Mouse (Mus musculus) ovary, postnatal 14 days (tissue): ENCODE results near the gene Thoc2.
A peak's percentile ranks its signal among the peaks of the same experiment; 100 is the strongest.
"Not testable (repeated sequence)": the region's sequence is repeated elsewhere in the genome, so short reads cannot be mapped to it uniquely, and the experiment has no call there.

ENCODE experiments used
- DNase-seq: peaks from one replicate; pipeline ENCODE4 v3.0.0; 2022; ENCODE audit warnings: low spot score

Gene Thoc2

DNA sequence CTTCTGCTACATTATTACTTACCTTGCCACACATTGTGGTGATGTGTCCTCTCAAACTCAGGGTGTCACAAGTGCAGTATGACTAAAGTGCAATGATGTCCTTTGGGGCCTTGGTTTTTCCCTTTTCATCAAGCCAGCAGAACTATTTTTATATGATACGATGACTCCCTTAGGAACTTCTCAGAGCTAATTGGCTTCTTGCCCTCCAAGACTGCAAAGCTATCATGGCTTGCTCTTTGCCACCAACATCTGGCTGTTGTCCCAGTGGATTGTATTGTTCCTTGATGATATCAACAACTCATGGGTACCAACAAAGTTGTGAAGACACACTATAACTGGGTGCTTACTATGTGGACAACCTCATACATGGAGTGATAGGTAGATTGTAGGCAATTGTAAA, at the start of gene Thoc2:
TSS of gene Thoc2 (minus strand) at position 101 of the 400 bp plus-strand sequence.
- no peak for DNase-seq

DNA sequence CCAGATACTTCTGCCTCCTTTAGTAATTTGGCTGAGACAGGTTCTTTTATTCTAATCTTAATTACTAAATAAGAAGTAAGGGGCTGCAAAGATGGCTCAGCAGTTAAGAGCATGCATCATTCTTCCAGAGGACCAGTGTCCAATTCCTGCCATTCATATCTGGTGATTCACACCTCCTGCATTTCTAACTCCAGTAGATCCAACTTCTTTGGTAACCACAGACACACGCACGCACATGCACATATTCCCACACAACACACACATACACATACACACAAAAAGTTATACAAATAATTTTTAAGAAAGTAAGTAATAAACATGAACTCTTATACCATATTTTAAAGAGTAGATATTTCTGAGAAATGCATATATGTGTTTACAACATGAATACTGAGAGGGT, 49.6 kb upstream of the Thoc2 start:
- no peak for DNase-seq

DNA sequence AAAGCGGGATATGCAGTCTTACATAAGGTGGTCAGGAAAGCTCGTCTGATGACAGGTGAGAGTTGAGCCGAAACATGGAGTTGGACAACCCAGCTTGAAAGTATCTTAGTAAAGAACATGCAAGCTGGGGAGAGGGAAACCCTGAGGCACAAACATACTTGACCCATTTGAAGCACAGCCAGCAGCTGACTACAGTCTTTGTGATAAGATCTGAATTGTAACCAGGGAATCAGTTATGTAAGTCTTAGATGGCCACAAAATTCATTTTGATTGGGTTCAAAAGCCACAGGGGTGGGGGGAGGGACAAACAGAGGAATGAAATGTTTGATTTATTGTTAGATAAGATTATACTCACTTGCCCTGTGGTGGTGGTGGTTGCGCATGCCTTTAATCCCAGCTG, 48.9 kb upstream of the Thoc2 start:
- no peak for DNase-seq

DNA sequence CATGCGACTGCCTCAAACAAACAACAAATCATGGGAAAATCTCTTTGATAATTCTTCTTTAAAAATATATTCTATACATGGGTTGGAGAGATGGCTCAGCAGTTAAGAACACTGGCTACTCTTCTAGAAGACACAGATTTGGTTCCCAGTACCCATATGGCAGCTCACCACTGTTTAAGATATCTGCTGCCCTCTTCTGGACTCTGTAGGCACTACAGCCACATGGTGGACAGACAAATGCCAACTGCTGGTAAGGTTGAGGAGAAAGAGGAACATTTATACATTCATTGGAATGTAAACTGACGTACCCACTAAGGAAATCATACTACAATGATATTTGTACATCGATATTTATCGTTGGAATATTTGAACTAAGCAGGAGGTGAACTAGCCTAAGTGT, 36.7 kb upstream of the Thoc2 start:
- no peak for DNase-seq

DNA sequence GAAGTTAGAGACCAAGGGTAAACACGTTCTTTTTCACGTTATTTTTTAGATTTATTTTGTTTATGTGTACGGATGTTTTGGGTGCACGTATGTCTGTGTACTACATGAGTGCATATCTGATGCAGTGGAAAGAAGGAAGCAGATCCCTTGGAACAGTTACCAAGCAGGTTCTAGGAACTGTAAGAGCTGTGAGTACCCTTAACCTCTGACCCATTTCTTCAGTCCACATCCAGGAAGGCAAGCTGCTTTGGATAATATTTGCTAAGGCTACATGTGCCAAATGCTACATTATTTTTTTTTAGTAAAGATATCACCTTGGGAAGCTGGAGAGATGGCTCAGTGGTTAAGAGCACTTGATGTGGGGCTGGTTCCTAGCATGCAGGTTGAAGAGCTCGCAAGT, 21.4 kb upstream of the Thoc2 start:
- no peak for DNase-seq

DNA sequence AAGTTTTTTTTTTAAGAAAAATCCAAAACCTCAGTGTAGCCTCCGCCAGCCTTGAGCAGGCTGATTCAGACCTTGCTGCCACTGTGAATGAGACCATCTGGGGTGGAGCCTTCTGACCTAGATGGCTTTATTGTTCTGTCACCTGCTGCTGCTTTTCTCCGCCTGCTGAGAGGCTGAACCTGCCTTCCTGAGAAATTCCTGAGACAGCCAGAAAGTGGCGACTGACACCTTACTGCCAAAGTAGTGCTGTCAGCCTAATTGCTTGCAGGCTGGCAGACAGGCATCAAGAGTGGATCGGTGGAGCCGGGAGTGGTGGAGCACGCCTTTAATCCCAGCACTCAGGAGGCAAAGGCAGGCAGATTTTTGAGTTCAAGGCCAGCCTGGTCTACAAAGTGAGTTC, 11.3 kb upstream of the Thoc2 start:
- not testable (repeated sequence) for DNase-seq

DNA sequence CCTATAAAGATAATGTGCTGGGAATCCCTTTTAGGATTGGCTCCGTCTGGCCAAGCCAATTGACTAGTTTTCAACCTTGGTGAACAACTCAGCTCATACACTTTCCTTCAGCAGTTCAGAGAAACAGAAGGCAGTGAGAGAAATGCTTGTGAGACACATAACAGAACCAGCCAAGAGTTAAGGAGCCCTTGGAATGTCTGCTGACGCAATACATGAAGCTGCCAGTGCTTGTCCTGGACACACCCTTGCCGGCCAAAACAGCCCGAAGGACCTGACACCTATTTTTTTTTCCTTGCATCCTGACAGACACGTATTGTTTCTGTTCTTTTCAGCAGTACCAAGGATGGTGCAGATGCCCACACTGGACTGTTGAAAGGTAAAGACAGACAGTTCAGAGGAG, 4.2 kb upstream of the Thoc2 start:
- no peak for DNase-seq

DNA sequence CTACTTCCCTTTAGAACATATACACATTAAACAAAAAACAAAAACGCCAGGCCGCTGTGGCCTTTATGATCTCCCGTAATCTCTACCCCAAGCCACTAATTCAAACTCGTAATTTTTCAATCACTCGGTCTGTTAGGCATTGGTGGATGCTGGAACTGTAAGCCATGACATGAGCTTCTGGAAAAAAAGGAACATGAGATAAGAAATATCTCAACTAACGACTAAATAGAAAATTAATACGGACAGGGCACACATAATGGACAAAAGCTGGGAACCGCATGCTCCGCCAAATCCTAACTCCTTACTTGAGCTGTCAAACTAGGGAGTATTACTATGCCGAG, 8.4 kb downstream of the Thoc2 start:
- no peak for DNase-seq

DNA sequence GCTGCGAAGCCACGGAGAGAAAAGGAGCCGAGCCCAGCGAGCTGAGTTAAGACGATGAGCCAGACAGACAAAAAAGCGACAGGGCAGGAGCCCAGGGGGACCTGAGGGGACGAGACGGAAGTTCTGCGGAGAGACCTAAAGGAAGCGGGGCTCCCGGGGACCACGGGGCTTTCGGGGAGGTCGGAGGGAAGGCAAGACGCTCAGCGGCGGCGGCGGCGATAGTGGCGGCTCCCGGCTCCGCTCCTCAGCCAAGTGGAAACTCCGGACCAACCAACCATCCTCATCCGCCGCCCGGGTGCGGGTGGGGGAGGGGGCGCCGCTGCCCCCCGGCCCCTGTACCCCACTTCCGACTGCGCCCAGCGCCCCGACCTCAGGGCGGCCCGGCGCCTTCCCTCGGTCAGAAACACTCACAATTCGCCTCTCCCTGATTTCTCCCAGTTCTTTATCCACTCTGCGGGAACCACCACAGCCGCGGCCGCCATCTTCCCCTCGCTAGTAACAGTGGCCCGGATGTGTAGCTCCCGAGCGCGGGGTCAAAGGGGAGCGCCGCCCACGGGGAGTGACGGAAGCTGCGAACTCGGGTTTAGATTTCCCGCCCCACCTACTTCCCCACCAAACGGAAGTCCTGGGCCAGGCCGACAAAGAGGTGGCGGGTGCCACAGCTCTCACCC, 8.9 kb downstream of the Thoc2 start:
- peak; percentile 75 for DNase-seq

DNA sequence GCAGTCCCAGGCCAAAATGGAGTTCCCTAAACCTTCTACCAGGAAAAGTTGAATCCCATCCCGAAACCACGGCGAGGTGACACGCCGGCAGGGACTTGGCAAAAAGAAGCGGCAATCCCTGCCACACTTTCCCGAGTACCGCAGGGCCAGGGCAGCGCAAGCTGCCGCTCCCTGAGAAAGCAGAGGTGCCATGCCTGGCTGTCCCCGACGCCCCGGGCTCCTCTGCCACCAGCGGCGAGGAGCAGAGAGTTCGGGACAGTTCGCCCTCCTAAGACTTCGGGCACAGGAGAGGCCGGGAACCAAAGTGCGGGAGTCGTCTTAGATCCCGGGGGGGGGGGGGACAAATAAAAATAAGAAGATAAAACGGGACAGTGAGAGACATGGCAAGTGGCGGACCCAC, 9.5 kb downstream of the Thoc2 start:
- no peak for DNase-seq

DNA sequence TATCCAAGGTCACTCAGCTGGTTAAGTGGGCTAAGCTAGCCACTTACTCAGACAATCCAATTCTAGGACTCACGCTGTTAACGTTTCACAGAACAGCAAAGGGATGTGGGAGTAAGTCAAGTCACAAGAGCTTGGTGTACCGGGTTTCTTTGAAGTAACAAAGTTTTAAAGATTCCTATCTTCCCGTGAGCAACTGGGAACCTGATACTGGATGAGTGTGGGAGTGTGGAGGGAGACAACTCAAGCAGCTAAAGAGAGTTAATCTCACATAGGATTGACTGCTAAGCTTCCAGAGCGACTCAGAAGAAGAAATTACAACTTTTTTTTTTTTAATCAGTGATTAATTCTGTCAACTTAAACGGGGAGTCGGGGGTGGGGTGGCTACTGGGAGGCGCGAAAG, 10.0 kb downstream of the Thoc2 start:
- DNase-seq: no peak

DNA sequence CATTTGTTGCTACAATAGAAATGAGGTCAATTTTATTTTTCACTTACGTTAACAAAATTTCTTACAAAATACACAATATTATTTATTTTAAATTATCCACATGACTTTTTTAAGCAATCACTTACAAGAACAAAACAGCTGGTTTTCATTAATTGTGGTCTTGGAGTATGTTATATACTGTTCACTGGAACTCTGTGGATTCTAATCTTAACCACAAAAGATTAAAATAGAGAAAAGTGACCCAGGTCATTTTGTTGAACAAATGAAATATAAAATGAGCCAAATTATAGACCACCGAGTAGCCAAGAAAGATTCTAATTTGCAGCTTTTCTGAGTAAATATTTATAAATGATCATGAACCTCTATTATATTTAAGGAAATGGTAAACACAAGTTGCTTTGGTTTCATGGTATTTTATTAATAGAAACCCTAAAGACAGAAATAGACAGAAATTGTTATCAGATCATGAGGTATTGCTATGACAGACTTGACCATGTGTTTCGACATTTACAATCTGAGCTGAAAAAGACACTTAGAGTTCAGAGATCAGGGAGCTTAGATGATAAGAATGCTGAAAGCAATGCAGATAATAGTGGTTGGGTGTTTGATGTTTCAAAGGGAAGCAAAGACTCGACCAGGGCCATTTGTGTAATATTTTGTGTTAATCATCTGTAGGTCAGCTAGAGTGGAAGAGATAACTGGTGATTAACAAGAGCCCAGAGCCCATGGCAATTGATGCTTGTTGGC, 35.5 kb downstream of the Thoc2 start:
- DNase-seq: no peak

DNA sequence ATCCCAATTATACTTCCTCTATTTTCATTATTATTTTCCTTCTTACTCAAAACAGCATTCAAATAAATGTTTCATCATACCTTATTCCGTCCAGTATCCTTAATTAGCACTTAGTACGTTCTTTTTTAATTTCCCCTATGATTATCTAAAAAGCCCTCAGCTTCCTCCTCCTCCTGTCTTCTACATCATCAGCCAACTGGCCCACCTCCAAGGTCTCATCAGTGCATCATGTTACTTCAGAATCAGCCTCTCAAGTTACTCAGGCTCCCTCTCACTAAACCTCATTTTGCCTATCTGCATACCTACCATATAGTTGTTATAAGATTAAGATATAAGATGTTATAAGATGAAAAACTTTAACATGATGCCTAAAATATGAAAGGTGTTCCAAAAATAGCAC, 43.9 kb downstream of the Thoc2 start:
- no peak for DNase-seq

DNA sequence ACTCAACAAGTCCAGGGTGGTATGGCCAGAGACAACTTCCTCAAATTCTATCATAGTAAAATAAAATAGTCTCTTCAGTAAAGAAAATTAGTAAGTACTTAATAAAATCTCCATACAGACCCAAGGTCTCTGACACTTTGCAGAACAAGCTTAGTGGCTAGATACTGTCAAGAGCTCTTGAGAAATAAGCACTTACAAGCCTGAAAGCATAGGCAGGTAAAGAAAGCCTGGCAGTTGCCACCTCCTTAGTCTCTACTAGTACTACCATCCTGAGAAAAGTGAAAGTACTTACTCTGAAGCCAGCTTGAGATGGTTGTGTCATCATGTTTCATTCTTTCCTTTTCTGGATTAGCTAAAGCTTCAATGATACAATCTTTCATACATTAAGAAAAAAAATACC, 82.7 kb downstream of the Thoc2 start:
- no peak for DNase-seq

DNA sequence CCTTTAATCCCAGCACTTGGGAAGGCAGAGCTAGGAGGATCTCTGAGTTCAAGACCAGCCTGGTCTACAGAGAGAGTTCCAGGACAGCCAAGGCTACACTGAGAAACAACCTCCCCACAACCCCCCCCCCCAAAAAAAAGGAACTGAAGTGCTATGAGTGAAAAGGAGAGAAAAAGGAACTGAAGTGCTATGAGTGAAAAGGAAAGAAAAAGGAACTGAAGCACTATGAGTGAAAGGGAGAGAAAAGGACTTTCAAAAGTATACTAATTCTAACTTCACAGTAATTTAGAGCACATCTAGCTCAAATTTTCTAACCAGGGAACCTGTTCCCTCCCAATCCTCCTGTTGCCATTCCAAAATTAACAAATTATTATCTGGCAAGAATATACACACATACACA, 114.9 kb downstream of the Thoc2 start:
- DNase-seq: no peak

DNA sequence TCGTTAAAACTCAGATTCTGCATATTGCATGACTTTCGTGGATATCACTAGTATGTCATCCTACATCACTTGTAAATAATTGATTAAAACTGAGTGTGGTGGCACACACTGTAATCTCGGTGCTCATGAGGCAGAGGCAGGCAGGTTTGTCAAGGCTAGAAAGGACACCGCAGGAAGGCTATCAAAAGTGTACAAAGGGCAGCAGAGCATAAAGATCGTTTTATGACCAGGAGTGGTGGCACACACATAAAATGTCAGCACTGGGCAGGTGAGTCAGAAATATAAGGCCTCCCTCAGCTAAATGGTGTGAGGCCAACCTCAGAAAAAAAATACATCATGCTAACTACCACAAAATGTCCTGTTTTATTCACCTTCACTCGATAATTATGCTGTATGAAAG, 127.2 kb downstream of the Thoc2 start:
- no peak for DNase-seq
